Mouse (Mus musculus): ENCODE results near the gene Foxa2.

DNA sequence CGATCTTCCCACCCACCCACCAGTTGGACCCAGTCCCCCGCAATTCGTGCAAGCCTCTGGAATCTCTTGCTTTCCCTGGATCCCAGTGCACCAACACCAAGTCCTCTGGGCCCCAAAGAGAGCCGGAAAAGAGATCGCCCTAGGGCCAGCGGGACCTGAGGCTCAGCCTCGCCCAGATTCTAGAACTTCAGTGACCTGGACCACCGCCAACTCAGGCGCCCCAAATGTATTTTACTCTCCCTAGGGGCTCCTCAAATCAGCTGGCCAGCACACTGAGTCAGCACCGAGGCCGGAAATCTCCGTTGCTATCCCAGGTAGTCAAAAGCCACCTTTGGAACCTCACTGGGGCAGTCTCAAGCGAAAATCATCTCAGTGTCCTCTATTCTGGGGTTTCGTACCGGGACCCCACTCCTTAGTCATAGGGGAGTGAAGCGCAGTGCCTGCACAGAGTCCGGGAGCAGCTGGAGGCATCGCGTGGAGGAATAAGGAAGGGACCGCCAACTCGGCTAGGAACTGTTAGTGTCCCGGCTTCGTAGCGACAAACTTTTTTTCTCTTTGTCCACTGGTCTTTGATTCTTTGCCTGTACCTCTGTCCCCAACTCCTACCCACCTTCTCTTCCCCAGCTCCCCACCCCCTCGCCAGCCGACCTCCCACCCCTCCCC, 1.8 kb downstream of the Foxa2 start:
- no peak for TF ChIP-seq CTCF (IDR thresholded peaks at IDR 0.05; ENCODE audit: borderline replicate concordance, extremely low read depth, insufficient read depth, insufficient read length)
- TF ChIP-seq POLR2A (IDR thresholded peaks at IDR 0.05; ENCODE audit: borderline replicate concordance, extremely low read depth, insufficient read depth, insufficient read length, poor library complexity, severe bottlenecking): no peak
